11 mouse cellular contexts compared by ENCODE assay signal in the genomic region with DNA sequence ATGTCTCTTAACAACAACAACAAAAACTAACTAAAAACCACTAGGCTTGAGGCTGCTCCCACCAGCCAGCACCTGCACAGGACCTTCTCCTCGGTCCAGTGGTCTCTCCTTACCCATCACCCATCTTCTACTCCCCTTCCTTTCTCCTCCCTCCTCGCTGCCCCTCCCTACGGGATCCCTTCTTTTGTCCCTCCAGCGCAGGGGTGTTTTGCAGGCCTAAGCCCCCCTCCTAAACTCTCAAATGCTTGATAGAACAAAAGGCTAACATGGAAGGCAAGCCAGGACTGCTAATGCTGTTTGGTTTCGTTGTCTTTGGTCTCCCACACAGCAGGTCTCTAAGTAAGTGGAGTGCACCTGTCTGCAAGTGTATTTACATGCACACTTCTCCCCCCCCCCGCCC. TPM values are rescaled to one million over a fixed set of nuclear protein-coding genes. Genes with fewer than 3 reads are reported as not detected.
DNase-seq lines count a peak whose midpoint lies in the region; ATAC-seq and TF ChIP-seq lines count a peak whose summit lies in the region.
"Had no signal": no experiment of that assay in that cellular context is flagged by ENCODE, and none has a peak within 500 bp of the region (broad histone marks: within the 10 kb centered on the region; RNA-seq: fewer than 3 reads in every experiment).

No protein-coding gene starts in this region.

- DNase-seq in embryo, embryonic 10.5 days (ENCODE audit: low spot score): peak; percentile 32
- DNase-seq in embryo, embryonic 10 days (ENCODE audit: low spot score): no peak
- DNase-seq in lung, postnatal 10 days: no peak
- no peak for DNase-seq in midbrain, postnatal 0 days (ENCODE audit: low spot score)
- DNase-seq in left cerebral cortex, postnatal 14 days (ENCODE audit: low spot score in 2 of 2): no peak
- DNase-seq in adrenal gland, postnatal 36 days: no peak
- DNase-seq: cerebellum, postnatal 10 days; layer of hippocampus, postnatal 36 days had no signal

- peaks cover 19% of the 10 kb centered on the region for H3K4me1 ChIP-seq in lung, embryonic 15.5 days
- H3K4me1 ChIP-seq in hindbrain, embryonic 12.5 days: peaks cover 28% of the 10 kb centered on the region
- no peaks in the 10 kb centered on the region; the same call in 1 of the 2 replicates for H3K4me1 ChIP-seq in midbrain, postnatal 0 days (ENCODE audit: insufficient read depth, low read length)

- no peak overlapping the region for H3K9ac ChIP-seq in lung, embryonic 15.5 days
- no peak overlapping the region; the same call in 1 of the 2 replicates for H3K9ac ChIP-seq in hindbrain, embryonic 12.5 days
- no peak overlapping the region for H3K9ac ChIP-seq in midbrain, postnatal 0 days (replicated peaks; ENCODE audit: low read length, poor library complexity, severe bottlenecking)

- peaks cover 15% of the 10 kb centered on the region for H3K27me3 ChIP-seq in lung, embryonic 15.5 days
- no peaks in the 10 kb centered on the region for H3K27me3 ChIP-seq in hindbrain, embryonic 12.5 days
- no peaks in the 10 kb centered on the region for H3K27me3 ChIP-seq in midbrain, postnatal 0 days (ENCODE audit: insufficient read depth, low read length)

- no peak overlapping the region for H3K4me3 ChIP-seq in lung, embryonic 15.5 days
- H3K4me3 ChIP-seq in hindbrain, embryonic 12.5 days: no peak overlapping the region
- no peak overlapping the region for H3K4me3 ChIP-seq in midbrain, postnatal 0 days (ENCODE audit: low read depth, low read length)

- TF ChIP-seq CTCF in midbrain, postnatal 0 days (IDR thresholded peaks at IDR 0.05): no peak

- ATAC-seq in lung, embryonic 15.5 days (ENCODE audit: borderline replicate concordance, extremely low read depth, low FRiP score, low TSS enrichment): no peak
- no peak for ATAC-seq in hindbrain, embryonic 12.5 days (ENCODE audit: low FRiP score)
- no peak for ATAC-seq in midbrain, postnatal 0 days (ENCODE audit: low FRiP score)

- peak overlapping the region; percentile 47; the same call in 1 of the 2 replicates for H3K27ac ChIP-seq in lung, embryonic 15.5 days
- H3K27ac ChIP-seq in hindbrain, embryonic 12.5 days: peak overlapping the region; percentile 53
- H3K27ac ChIP-seq in midbrain, postnatal 0 days (ENCODE audit: low read depth, low read length): no peak overlapping the region
- H3K27ac ChIP-seq: macrophage had no signal

- H3K9me3 ChIP-seq in lung, embryonic 15.5 days: no peaks in the 10 kb centered on the region
- H3K9me3 ChIP-seq in hindbrain, embryonic 12.5 days (replicated peaks): no peaks in the 10 kb centered on the region
- no peaks in the 10 kb centered on the region for H3K9me3 ChIP-seq in midbrain, postnatal 0 days (ENCODE audit: low read length)

- peak overlapping the region; percentile 44; the same call in 1 of the 2 replicates for H3K4me2 ChIP-seq in lung, embryonic 15.5 days
- H3K4me2 ChIP-seq in hindbrain, embryonic 12.5 days (replicated peaks): peak overlapping the region; percentile 34
- peak overlapping the region; percentile 19; the same call in 1 of the 2 replicates for H3K4me2 ChIP-seq in midbrain, postnatal 0 days (ENCODE audit: low read depth, low read length, poor library complexity, severe bottlenecking)

- intact Hi-C loops in left cerebral cortex, postnatal 14 days (cut with DNase I): loop anchor here (5.0 to 10.0 kb wide), 4 partner anchors 268 to 848 kb away; a partner anchor contains a TSS

- WGBS in lung, embryonic 15.5 days: 27% methylated on average over 6 of the region's 6 CpGs
- 11% methylated on average over 6 of the region's 6 CpGs for WGBS in hindbrain, embryonic 12.5 days
- 10% methylated on average over 6 of the region's 6 CpGs for WGBS in midbrain, postnatal 0 days

- H3K36me3 ChIP-seq in lung, embryonic 15.5 days: no peaks in the 10 kb centered on the region
- no peaks in the 10 kb centered on the region for H3K36me3 ChIP-seq in hindbrain, embryonic 12.5 days
- no peaks in the 10 kb centered on the region for H3K36me3 ChIP-seq in midbrain, postnatal 0 days (ENCODE audit: insufficient read depth, low read length)

RNA-seq across cellular contexts. Expression of a gene that starts 44.1 kb away (rescaled TPM):
- 18.3 and 18.8 TPM in 2 replicates for polyA plus RNA-seq in lung, embryonic 15.5 days (2015; fragmentation: Nextera tagmentation; extraction: Ambion mirVana)
- 21.8 and 22.3 TPM in 2 replicates for polyA plus RNA-seq in hindbrain, embryonic 12.5 days (2016; fragmentation: Nextera tagmentation; extraction: Ambion mirVana)
- total RNA-seq in midbrain, postnatal 0 days (2014; rRNA removed): 48.2 and 56.6 TPM in 2 replicates
- 24.4 and 24.7 TPM in 2 replicates for polyA plus RNA-seq in midbrain, postnatal 0 days (2015; fragmentation: Nextera tagmentation; extraction: Ambion mirVana)
- total RNA-seq in left cerebral cortex, postnatal 14 days (2021): 10 to 100 TPM; 38.4 to 40.3 TPM
- total RNA-seq in adrenal gland, postnatal 36 days (2021): 100 to 1,000 TPM; 107 to 114 TPM
